Mouse (Mus musculus) left cerebral cortex, adult 2 months (tissue): ENCODE measurements at regions not wholly inside any gene's neighbourhood (a gene's known extent, or its start where the extent isn't known, plus 50 kb on each side); places are given as distances from the start of the nearest gene placed in this dataset.

Experiments used
- DNase-seq, 2 experiments: peaks; one replicate each; pipeline ENCODE4 v3.0.0; 2021 to 2022; ENCODE audit warnings: low spot score in 2 of 2, mixed read lengths in 1 of 2; ENCODE audit errors: extremely low spot score in 1 of 2
- H3K27ac ChIP-seq: fragments of 200-600 bp; 2 replicates; pipeline ENCODE4 v1.8.1; 2022
- H3K4me3 ChIP-seq: fragments of 200-600 bp; 2 replicates; pipeline ENCODE4 v1.8.1; 2022
- CTCF ChIP-seq: fragments of 200-600 bp; IDR thresholded peaks from 2 replicates; pipeline ENCODE4 v1.8.1; 2022; ENCODE audit warnings: antibody characterized with exemption, mild to moderate bottlenecking, moderate library complexity
- intact Hi-C: fragments of 180-260 bp; cut with DNase I; formaldehyde crosslinking; loops from one replicate; pipeline ENCODE4 v1.15.1; 2025

DNA sequence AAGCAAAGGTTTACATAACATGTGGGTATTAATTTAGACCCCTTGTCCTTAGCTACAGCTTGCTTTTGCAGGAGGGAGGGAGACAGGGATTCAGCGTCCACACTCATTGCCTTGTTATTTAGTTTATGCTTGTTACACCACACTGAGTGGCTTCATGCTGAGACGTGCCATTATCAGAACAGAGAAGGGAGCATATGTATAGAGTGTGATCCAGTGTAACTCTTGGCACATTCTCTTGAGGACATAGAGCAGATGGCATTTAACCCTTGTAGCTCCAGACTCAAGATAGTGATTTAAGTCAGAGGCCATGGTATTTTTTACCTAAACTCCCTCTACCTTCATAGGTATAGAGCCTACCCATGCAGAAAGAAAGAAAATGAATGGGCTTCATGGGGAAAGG, 437.7 kb downstream of the Dhx35 start:
- no peak overlapping the region for H3K4me3 ChIP-seq
- no peak overlapping the region for H3K27ac ChIP-seq
- DNase-seq, result no peak
- intact Hi-C loops, result no loop called here
- no peak for TF ChIP-seq CTCF

DNA sequence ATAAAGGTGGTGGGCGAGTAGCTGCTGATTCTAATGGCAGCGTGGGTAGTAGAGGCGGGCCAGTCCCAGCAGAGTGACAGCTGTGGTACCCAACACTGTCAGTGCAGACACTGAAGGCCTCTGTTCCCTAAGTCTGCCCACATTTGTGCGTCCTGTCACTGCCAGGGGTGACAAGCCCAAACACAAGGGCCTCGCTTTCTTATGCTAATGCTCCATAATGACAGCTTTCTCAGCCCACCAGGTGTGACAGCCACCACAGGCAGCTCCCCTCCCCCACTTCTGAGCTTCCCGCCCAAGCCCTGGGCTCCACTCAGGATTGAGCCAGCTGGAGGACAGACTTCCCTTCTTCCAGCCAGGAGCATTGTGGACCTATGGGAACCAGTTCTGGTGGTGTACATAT, 440.4 kb downstream of the Dhx35 start:
- H3K4me3 ChIP-seq, result no peak overlapping the region
- H3K27ac ChIP-seq, result no peak overlapping the region
- no peak for DNase-seq
- intact Hi-C loops, result no loop called here
- no peak for TF ChIP-seq CTCF

DNA sequence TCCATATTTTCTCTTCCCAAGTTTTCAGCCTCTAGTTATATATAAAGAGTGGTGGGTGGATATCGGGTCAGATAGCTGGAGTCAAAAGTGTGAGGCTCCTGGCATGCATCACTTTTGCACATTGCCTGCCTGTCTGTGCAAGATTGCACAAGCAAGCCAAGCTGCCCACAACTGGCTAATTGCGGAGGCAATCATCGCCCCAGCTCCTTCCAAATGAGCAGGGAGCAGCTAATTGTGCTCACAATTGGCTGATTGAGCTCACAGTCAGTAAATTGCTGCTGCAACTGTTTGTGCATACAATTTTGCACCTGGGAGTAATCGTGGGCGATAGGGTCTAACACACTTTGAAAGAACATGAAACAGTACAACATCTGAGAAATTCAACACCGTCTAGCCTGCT, 455.5 kb downstream of the Dhx35 start:
- no peak overlapping the region for H3K4me3 ChIP-seq
- no peak for TF ChIP-seq CTCF
- DNase-seq, result peak in 1 of 2 experiments; percentile 10
- H3K27ac ChIP-seq, result no peak overlapping the region
- intact Hi-C loops, result no loop called here

DNA sequence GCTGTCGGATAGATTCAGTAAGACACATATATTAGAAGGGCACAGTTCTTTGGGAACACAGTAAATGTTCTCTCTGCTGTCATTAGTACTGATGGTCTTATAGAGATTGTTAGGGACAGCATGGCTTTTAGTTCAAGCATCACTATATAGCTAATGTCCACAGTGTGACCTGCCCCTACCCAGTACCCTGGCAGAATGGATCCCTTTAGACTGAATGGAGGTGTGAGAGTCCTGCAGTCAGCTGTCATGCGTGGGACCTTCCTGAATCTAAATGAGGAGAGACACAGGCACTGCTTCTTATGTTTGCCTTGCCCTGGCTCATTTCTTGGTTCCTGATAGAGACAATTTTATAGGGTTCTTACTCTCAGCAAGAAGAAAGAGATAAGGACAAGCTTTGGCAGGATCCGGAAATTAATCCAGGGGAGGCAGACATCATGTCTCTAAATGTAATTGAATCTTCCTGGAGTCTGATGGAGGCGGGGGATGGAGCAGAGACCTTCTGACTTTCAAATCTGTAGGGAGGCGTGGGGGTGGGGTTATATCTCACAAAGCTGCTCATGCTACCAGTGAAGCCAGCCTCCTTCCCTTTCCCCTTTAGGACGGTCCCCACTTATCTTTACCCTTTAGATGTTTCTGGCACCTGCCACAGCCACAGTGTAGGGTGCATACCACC, 456.5 kb downstream of the Dhx35 start:
- intact Hi-C loops, result no loop called here
- no peak overlapping the region for H3K4me3 ChIP-seq
- no peak for TF ChIP-seq CTCF

DNA sequence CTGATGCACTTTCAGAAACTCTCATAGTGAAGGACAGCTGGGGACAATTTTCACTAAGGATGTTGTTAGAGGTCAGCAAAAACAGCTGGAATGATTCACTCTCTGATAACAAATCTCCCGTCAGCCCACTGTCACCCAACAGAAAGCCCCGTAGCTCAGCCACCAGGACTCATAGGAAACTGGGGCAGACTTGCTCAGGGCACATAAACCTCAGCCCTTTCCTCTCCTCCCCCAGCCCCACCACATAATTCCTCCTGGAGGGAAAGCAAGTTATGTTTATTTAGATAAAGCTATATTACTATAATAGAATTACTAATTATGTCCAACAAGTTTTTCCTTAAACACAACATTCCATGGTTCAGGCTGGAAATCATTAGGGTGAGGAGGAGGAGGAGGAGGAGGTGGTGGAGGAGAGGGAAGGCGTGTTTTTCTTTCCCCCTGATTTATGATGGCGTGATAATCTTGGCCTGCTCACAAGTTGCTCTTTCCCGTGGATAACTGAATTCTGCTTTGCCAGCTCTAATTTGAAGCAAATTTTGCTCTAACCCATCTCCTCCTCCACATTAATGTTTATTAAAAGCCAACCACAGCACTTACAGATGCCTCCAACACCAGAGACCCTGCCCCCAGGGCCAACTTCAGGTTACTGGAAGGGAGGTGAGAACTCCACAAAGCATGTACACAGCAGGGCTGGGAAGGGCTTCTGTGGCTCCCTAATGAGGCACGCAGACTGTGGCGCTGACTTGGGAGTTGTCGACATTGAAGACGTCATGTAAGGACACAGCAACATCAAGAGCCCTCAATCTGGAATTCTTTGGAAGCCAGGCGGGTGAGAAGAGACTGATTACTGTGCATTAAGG, 475.8 kb downstream of the Dhx35 start:
- Histone ChIP-seq H3K27ac (no peak overlapping the region), H3K4me3 (no peak overlapping the region)
- no peak for DNase-seq
- no peak for TF ChIP-seq CTCF
- intact Hi-C loops, result no loop called here

More for the DNA sequence above, 456.5 kb downstream of the Dhx35 start:
- H3K27ac ChIP-seq, result no peak overlapping the region
- no peak for DNase-seq

DNA sequence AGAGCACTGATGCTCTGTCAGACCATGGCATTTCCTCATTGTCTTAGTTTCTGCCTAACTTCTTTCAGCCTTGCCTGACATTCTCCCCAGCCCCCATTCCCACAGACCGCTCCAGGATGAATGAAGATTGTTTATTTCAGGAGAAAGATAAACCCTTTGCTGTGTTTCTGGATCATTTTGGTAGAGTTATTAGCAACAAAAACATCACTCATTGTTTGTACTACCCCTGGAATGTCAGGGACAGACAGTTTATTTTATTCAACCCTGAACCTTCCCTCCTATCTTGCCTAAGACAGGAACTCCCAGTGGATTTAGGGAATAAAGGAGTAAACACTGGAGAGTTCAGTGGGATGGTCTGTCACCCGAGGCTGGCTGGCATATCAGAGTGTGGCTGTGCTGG, 484.3 kb downstream of the Dhx35 start:
- intact Hi-C loops, result no loop called here
- Histone ChIP-seq H3K4me3 (no peak overlapping the region), H3K27ac (no peak overlapping the region)
- no peak for TF ChIP-seq CTCF
- no peak for DNase-seq

DNA sequence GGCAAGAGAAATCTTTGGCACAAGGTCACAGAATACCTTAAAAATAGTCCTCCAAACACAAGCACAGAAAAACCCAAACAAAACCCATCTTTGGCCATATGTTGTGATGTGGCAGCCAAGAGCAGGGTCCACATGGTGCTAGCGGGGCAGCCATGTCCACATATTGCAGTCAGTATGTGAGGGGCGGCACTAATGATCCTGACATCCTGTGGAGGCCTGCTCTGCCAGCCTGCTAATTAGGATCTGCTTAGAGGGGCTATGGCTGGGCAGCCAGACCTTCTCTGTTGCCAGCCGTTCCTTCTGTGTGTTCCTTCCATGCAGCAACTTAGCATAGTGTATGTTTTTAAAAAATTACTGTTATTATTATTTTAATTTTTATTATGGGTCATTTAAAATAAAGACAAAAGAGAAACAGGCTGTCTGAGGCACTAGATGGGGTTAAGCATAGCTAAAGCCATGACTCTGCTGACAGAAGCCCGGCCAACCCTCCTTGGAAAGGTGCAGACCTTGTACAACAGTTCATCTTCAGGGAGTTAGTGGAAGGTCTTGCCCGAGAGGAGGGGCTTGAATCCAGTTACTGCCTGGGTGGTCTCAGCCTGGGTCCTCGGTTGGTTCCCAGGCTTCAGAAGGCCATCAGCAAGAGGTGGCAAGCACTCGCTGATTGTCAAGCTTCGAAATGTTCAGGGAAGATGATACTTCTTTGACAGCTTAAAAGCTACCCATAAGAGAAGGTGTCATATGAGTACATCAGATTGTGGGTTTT, 487.1 kb downstream of the Dhx35 start:
- H3K4me3 ChIP-seq, result no peak overlapping the region
- TF ChIP-seq CTCF, result no peak
- DNase-seq, result no peak
- no peak overlapping the region for H3K27ac ChIP-seq
- intact Hi-C loops, result no loop called here

DNA sequence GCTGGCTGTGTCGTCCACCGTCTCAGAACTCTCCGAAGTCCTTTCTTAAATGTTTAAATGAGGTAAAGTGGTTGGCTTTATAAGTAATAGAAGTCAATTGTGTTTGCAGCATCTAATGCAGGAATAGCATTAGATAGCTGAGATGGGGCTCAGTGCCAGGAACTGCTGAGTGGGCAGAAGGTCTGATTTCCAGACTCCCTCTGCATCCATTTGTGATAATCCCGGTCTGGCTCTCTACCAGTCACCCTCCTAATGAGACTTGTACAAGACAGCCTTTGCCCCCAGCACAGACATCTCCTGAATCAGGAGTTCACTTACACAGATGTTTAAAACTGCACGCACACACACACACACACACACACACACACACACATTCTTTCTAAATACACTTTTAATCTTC, 489.5 kb downstream of the Dhx35 start:
- no peak for DNase-seq
- no peak for TF ChIP-seq CTCF
- Histone ChIP-seq H3K27ac (no peak overlapping the region), H3K4me3 (no peak overlapping the region)
- intact Hi-C loops, result no loop called here

DNA sequence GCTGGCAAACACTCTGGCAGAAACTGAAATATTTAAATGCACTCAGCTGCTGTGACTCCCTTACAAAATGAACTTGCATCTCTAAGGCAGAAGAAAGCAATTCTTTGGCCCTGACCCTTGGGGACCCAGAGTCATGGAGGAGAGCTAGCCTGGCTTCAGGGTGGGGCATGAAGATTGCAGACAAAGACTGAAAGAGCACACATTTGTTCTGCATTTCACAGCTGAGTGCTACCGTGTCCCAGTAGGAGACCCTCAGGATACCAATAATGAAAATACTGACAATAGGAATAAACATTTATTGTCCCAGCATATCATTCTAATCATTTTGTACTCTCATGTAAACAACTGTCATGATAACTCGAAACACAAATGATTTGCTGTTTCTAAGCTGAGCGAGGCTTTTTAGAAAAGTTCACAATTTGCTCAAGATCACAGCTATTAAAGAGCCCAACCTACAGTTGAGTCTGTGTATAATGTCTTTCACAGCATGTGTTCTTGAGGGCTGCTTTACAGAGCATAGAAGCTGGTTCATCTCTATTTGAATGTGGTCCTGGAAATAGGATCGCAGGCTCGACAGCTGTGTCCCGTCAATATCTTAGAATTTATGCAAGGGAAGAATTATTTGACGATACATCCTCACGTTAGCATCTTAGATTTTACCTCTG, 490.1 kb downstream of the Dhx35 start:
- no peak for DNase-seq
- Histone ChIP-seq H3K27ac (no peak overlapping the region), H3K4me3 (no peak overlapping the region)
- intact Hi-C loops, result no loop called here
- TF ChIP-seq CTCF, result no peak

DNA sequence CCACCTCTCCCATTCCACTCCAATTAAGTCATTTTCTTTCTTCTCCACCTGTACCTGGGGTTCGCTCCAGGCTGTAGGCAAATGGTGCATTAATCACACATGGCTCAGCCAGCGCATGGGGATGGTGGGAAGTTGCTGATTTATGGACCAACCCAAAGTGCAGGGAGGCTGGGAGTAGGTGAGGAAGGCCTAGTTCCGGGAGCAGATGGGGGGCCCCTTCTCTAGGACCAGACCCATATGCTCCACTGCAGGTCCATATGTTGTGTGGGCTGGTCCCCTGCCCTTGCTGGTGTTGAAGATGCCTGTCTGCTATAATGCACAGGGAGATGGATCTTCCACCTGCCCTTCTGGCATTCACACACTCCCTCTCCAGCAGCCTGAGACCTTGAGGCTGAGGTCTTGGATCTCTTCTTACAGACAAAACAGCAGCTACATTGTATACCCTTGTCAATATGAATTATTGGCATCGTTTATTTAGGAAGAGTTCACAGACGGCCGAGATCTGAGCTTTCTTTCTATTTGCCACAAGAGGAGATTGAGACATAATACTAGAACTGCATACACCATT, 493.5 kb downstream of the Dhx35 start:
- intact Hi-C loops, result no loop called here
- no peak for DNase-seq
- no peak overlapping the region for H3K4me3 ChIP-seq
- no peak overlapping the region for H3K27ac ChIP-seq
- no peak for TF ChIP-seq CTCF

DNA sequence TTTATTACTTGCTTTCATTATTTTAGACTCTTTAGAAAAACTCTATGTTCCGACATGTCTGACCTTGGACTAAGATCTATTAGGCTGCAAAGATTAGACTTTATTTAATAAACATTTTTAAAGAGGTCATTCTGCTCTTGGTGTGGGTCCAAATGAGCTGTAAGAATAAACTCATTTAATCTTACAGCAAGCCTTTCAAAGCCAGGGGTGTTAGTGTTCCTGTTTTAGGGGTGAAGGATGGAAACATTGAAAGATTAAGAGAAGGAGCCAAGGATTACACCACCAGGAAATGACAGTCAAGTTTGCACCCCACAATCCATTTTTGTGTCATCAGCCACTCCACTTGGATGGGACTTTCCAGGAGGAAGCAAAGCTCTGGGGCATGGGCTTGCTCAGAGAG, 495.5 kb downstream of the Dhx35 start:
- Histone ChIP-seq H3K4me3 (no peak overlapping the region), H3K27ac (no peak overlapping the region)
- no peak for DNase-seq
- TF ChIP-seq CTCF, result no peak
- intact Hi-C loops, result no loop called here
